In genomic region chr1:185350611-185351010, GRCm38 (mm10) we compare ENCODE assay signal across 15 mouse cellular contexts.
"Had no signal": no experiment of that assay in that cellular context is flagged by ENCODE, and none has a peak within 500 bp of the region (broad histone marks: within the 10 kb centered on the region; RNA-seq: fewer than 3 reads in every experiment).

No protein-coding gene starts in this region.

- H3K4me3 ChIP-seq: neural tube, embryonic 15.5 days; stomach, embryonic 15.5 days had no signal

- DNase-seq: retina, postnatal 1 day; right cerebral cortex, adult 18-20 months; right cerebral cortex, postnatal 14 days; right cerebral cortex, postnatal 25 days; right cerebral cortex, postnatal 4 days; spleen, adult 18-20 months; thymus, adult 18-20 months; thymus, adult 2 months; thymus, postnatal 14 days; thymus, postnatal 25 days; thymus, postnatal 36 days; thymus, postnatal 4 days had no signal

- H3K27me3 ChIP-seq: neural tube, embryonic 15.5 days; stomach, embryonic 15.5 days had no signal

- H3K4me1 ChIP-seq: neural tube, embryonic 15.5 days; stomach, embryonic 15.5 days had no signal

- H3K9ac ChIP-seq: neural tube, embryonic 15.5 days; stomach, embryonic 15.5 days had no signal

- H3K4me2 ChIP-seq: neural tube, embryonic 15.5 days; stomach, embryonic 15.5 days had no signal

- H3K9me3 ChIP-seq: neural tube, embryonic 15.5 days; stomach, embryonic 15.5 days had no signal

- H3K27ac ChIP-seq: neural tube, embryonic 15.5 days; stomach, embryonic 15.5 days; stomach, postnatal 0 days had no signal
